Mouse (Mus musculus): Measurements from ENCODE around the gene Sfswap. TPM values are rescaled to one million over a fixed set of nuclear protein-coding genes. Genes with fewer than 3 reads are reported as not detected.

Gene Sfswap
- total and polyA plus RNA-seq, 3 experiments: 38.5 to 74.7 TPM; not detected in 1

- Histone ChIP-seq H3K9ac (ENCODE audit: control insufficient read depth, low read depth, low read length, poor library complexity, severe bottlenecking) (no peak overlapping the region), H3K9me3 (replicated peaks; ENCODE audit: insufficient read depth, low read length) (no peaks in the 10 kb centered on the region), H3K4me1 (ENCODE audit: control insufficient read depth in 1 of 2, insufficient read depth in 2 of 2, low read length in 2 of 2) (no peaks in the 10 kb centered on the region), H3K36me3 (ENCODE audit: control insufficient read depth in 1 of 2, insufficient read depth in 2 of 2, low read length in 2 of 2) (no peaks in the 10 kb centered on the region), H3K4me3 (ENCODE audit: control insufficient read depth in 1 of 2, insufficient read depth in 1 of 2, low read depth in 2 of 2, low read length in 2 of 2) (no peak overlapping the region), H3K27me3 (ENCODE audit: control insufficient read depth in 1 of 2, insufficient read depth in 2 of 2, low read length in 2 of 2) (no peaks in the 10 kb centered on the region), H3K27ac (ENCODE audit: control insufficient read depth, low read depth, low read length) (no peak overlapping the region), H3K79me2 (ENCODE audit: control insufficient read depth, insufficient read depth, low read length, poor library complexity) (no peaks in the 10 kb centered on the region)
- TF ChIP-seq EP300 (IDR thresholded peaks at IDR 0.05; ENCODE audit: low read depth in 1 of 2, low read length in 2 of 2): no peak
- no peak for TF ChIP-seq SMC3 (IDR thresholded peaks at IDR 0.05; ENCODE audit: low read depth, low read length)
- TF ChIP-seq RAD21 (IDR thresholded peaks at IDR 0.05; ENCODE audit: low read depth, low read length): no peak
- TF ChIP-seq NRF1 (IDR thresholded peaks at IDR 0.05; ENCODE audit: insufficient read depth, low read depth, low read length, poor library complexity, severe bottlenecking): no peak
- no peak for TF ChIP-seq TCF12 (IDR thresholded peaks at IDR 0.05; ENCODE audit: low read depth, low read length)
- no peak for TF ChIP-seq USF1 (IDR thresholded peaks at IDR 0.05; ENCODE audit: low read depth, low read length)
- TF ChIP-seq MEF2A (IDR thresholded peaks at IDR 0.05; ENCODE audit: extremely low read depth, insufficient replicate concordance, low read depth, low read length, poor library complexity, severe bottlenecking): no peak
- TF ChIP-seq ETS1 (IDR thresholded peaks at IDR 0.05; ENCODE audit: low read depth, low read length): no peak
- no peak for TF ChIP-seq CHD2 (IDR thresholded peaks at IDR 0.05; ENCODE audit: low read length)
- TF ChIP-seq TAL1 (IDR thresholded peaks at IDR 0.05; ENCODE audit: low read length): no peak
- TF ChIP-seq ELF1 (IDR thresholded peaks at IDR 0.05; ENCODE audit: low read depth, low read length): no peak
- TF ChIP-seq POLR2AphosphoS5 (IDR thresholded peaks at IDR 0.05; ENCODE audit: borderline replicate concordance, low read depth, low read length): no peak
- TF ChIP-seq POLR2A (IDR thresholded peaks at IDR 0.05; ENCODE audit: control insufficient read depth in 1 of 2, insufficient read depth in 1 of 2, low read depth in 1 of 2, low read length in 2 of 2, poor library complexity in 1 of 2): no peak
- no peak for TF ChIP-seq TBP (IDR thresholded peaks at IDR 0.05; ENCODE audit: low read depth, low read length)
- TF ChIP-seq BHLHE40 (IDR thresholded peaks at IDR 0.05; ENCODE audit: borderline replicate concordance, low read depth, low read length): no peak
- TF ChIP-seq MYC (IDR thresholded peaks at IDR 0.05; ENCODE audit: low read depth, low read length): no peak
- TF ChIP-seq ZNF384 (IDR thresholded peaks at IDR 0.05; ENCODE audit: low read depth, low read length): no peak
- no peak for TF ChIP-seq UBTF (IDR thresholded peaks at IDR 0.05; ENCODE audit: borderline replicate concordance, insufficient read depth, low read depth, low read length)
- no peak for TF ChIP-seq JUND (IDR thresholded peaks at IDR 0.05; ENCODE audit: low read depth, low read length)
- no peak for TF ChIP-seq RCOR1 (IDR thresholded peaks at IDR 0.05; ENCODE audit: low read depth, low read length)
- no peak for DNase-seq (ENCODE audit: low read depth, low spot score)
Measured at GRCm38 (mm10) chr5:129465788-129466187, 35.2 kb upstream of the Sfswap start.

- H3K9ac ChIP-seq (ENCODE audit: control insufficient read depth, low read depth, low read length, poor library complexity, severe bottlenecking): no peak overlapping the region
- no peak overlapping the region for H3K27ac ChIP-seq (ENCODE audit: control insufficient read depth, low read depth, low read length)
- TF ChIP-seq RCOR1 (IDR thresholded peaks at IDR 0.05; ENCODE audit: low read depth, low read length): no peak
- H3K36me3 ChIP-seq (ENCODE audit: control insufficient read depth in 1 of 2, insufficient read depth in 2 of 2, low read length in 2 of 2): no peaks in the 10 kb centered on the region
- no peaks in the 10 kb centered on the region for H3K4me1 ChIP-seq (ENCODE audit: control insufficient read depth in 1 of 2, insufficient read depth in 2 of 2, low read length in 2 of 2)
- DNase-seq (ENCODE audit: low read depth, low spot score): no peak
- no peaks in the 10 kb centered on the region for H3K79me2 ChIP-seq (ENCODE audit: control insufficient read depth, insufficient read depth, low read length, poor library complexity)
- no peaks in the 10 kb centered on the region for H3K9me3 ChIP-seq (replicated peaks; ENCODE audit: insufficient read depth, low read length)
- no peaks in the 10 kb centered on the region for H3K27me3 ChIP-seq (ENCODE audit: control insufficient read depth in 1 of 2, insufficient read depth in 2 of 2, low read length in 2 of 2)
- no peak overlapping the region for H3K4me3 ChIP-seq (ENCODE audit: control insufficient read depth in 1 of 2, insufficient read depth in 1 of 2, low read depth in 2 of 2, low read length in 2 of 2)
Measured at GRCm38 (mm10) chr5:129475532-129476045, 25.4 kb upstream of the Sfswap start.
